Mouse (Mus musculus): ENCODE results near the gene Gm4767. TPM values are rescaled to one million over a fixed set of nuclear protein-coding genes. Genes with fewer than 3 reads are reported as not detected.
"Not testable (repeated sequence)": the region's sequence is repeated elsewhere in the genome, so short reads cannot be mapped to it uniquely, and the experiment has no call there.

The Gm4767 gene
- 1 to 10 TPM; 3.0 to 4.7 TPM for total RNA-seq (2021)
- long read RNA-seq, experiment 1, partial matches to known transcripts: 0 of 1 reads
- long read RNA-seq, experiment 1, other reads (novel, unspliced or antisense): 1 of 1 reads
- long read RNA-seq, experiment 2, full-length matches to known transcripts: 1 of 2 reads
- long read RNA-seq, experiment 2, partial matches to known transcripts: 0 of 2 reads
- long read RNA-seq, experiment 2, other reads (novel, unspliced or antisense): 1 of 2 reads

- not testable (repeated sequence) for DNase-seq (ENCODE audit: low spot score in 2 of 2)
Observed at GRCm38 (mm10) chr10:81811899-81812298, at the start of gene Gm4767. Gm4767 (plus strand) TSS chr10:81812186.

GRCm38 (mm10) chr10:81770506-81771403 is 41.2 kb upstream of the Gm4767 start, which contains the start of gene Gm3055:
Gm3055 (minus strand) TSS chr10:81771161.
- not testable (repeated sequence) for DNase-seq (ENCODE audit: low spot score in 2 of 2)

- DNase-seq (ENCODE audit: low spot score in 2 of 2): not testable (repeated sequence)
Observed at GRCm38 (mm10) chr10:81771404-81771777, 40.6 kb upstream of the Gm4767 start.

GRCm38 (mm10) chr10:81846219-81846618 is 34.2 kb downstream of the Gm4767 start:
- not testable (repeated sequence) for DNase-seq (ENCODE audit: low spot score in 2 of 2)

- not testable (repeated sequence) for DNase-seq (ENCODE audit: low spot score in 2 of 2)
Observed at GRCm38 (mm10) chr10:81863409-81864407, 51.7 kb downstream of the Gm4767 start, which contains the start of gene Gm32687. Gm32687 (plus strand) TSS chr10:81863934.

Other genes starting within 250 kb of the Gm4767 start
- 10 to 100 TPM; 24.9 to 30.4 TPM for gene Tle2, start 237.6 kb upstream of the Gm4767 start, total RNA-seq (2021)
- 10 to 100 TPM; 12.8 to 20.2 TPM for gene Tle6, start 211.1 kb upstream of the Gm4767 start, total RNA-seq (2021)
- gene BC025920, start 205.9 kb upstream of the Gm4767 start, total RNA-seq (2021): 1 to 10 TPM; 1.1 to 2.1 TPM
- gene Sirt6, start 184.4 kb upstream of the Gm4767 start, total RNA-seq (2021): 10 to 100 TPM; 40.1 to 40.7 TPM
- gene Ankrd24, start 183.6 kb upstream of the Gm4767 start, total RNA-seq (2021): 10 to 100 TPM; 38.7 to 50.5 TPM
- 1 to 10 TPM; 3.0 to 3.9 TPM for gene Gm10778, start 163.1 kb upstream of the Gm4767 start, total RNA-seq (2021)
- 10 to 100 TPM in 1 of 2 experiments, 1 to 10 TPM in 1; 8.7 to 14.6 TPM for gene Zfp433, start 107.4 kb upstream of the Gm4767 start, total RNA-seq (2021)
- gene Gm3055, start 41.0 kb upstream of the Gm4767 start, total RNA-seq (2021): 1 to 10 TPM; 4.8 to 7.5 TPM
- 1 to 10 TPM; 4.6 to 5.9 TPM for gene Gm32687, start 51.7 kb downstream of the Gm4767 start, total RNA-seq (2021)
- gene Zfp781, start 118.3 kb downstream of the Gm4767 start, total RNA-seq (2021): 1 to 10 TPM; 3.3 to 3.6 TPM
- 10 to 100 TPM; 14.6 to 15.5 TPM for gene Zfp873, start 235.9 kb downstream of the Gm4767 start, total RNA-seq (2021)

Data from adrenal gland, postnatal 4 days (tissue).